Mouse (Mus musculus) adipocyte (in vitro differentiated cells): ENCODE data around the gene Fam207a.
A peak's percentile ranks its signal among the peaks of the same experiment; 100 is the strongest.

Experiments used
- DNase-seq: peaks from one replicate; pipeline ENCODE4 v3.0.0-alpha.2; 2016; ENCODE audit warnings: low spot score

The Fam207a gene

GRCm38 (mm10) chr10:77455251-77456010 lies 60.2 kb downstream of the Fam207a start:
- DNase-seq = peak; percentile 72

- no peak for DNase-seq
Observed at GRCm38 (mm10) chr10:77454795-77455194, 60.8 kb downstream of the Fam207a start.

GRCm38 (mm10) chr10:77451822-77452221 lies 63.8 kb downstream of the Fam207a start:
- DNase-seq = no peak

GRCm38 (mm10) chr10:77450159-77450464 lies 65.5 kb downstream of the Fam207a start:
- DNase-seq = no peak

GRCm38 (mm10) chr10:77449315-77450158 lies 66.0 kb downstream of the Fam207a start:
- peak; percentile 42 for DNase-seq

- no peak for DNase-seq
Observed at GRCm38 (mm10) chr10:77448698-77449247, 66.8 kb downstream of the Fam207a start.

- no peak for DNase-seq
Observed at GRCm38 (mm10) chr10:77448209-77448608, 67.4 kb downstream of the Fam207a start.

- DNase-seq = peak; percentile 32
Observed at GRCm38 (mm10) chr10:77447755-77448154, 67.8 kb downstream of the Fam207a start.

GRCm38 (mm10) chr10:77442250-77442649 lies 73.3 kb downstream of the Fam207a start:
- no peak for DNase-seq

GRCm38 (mm10) chr10:77441812-77442211 lies 73.8 kb downstream of the Fam207a start:
- DNase-seq = no peak

- peak; percentile 72 for DNase-seq
Observed at GRCm38 (mm10) chr10:77440841-77441755, 74.5 kb downstream of the Fam207a start.

GRCm38 (mm10) chr10:77440286-77440685 lies 75.3 kb downstream of the Fam207a start:
- peak; percentile 58 for DNase-seq

GRCm38 (mm10) chr10:77439026-77439425 lies 76.6 kb downstream of the Fam207a start:
- DNase-seq = no peak

GRCm38 (mm10) chr10:77438021-77438420 lies 77.6 kb downstream of the Fam207a start:
- no peak for DNase-seq
